Mouse (Mus musculus) liver, embryonic 14.5 days (tissue): ENCODE results near the gene Plcb1.

Source experiments
- CTCF ChIP-seq: IDR thresholded peaks from 2 replicates; pipeline ENCODE4 v1.5.1; 2016; ENCODE audit warnings: antibody characterized with exemption, low read depth, control low read depth
- EP300 ChIP-seq: IDR thresholded peaks from 2 replicates; pipeline ENCODE4 v1.6.1; 2016; ENCODE audit warnings: antibody characterized with exemption, low read depth

GRCm38 (mm10) chr2:134896196-134896595, 110.3 kb downstream of the Plcb1 start:
- TF ChIP-seq CTCF (no peak), EP300 (no peak)
